Mouse (Mus musculus) induced T-regulatory cell, adult 2 months (primary cell): Measurements from ENCODE around the gene Actr1a.

Experiments
- DNase-seq: peaks from one replicate; pipeline ENCODE4 v3.0.0-alpha.2; 2012; ENCODE audit warnings: low read depth

Actr1a gene

GRCm38 (mm10) chr19:46395109-46396009 is at the start of gene Actr1a:
Gene Actr1a (minus strand): TSS chr19:46395748.
- DNase-seq, result peak; percentile 100

DNA sequence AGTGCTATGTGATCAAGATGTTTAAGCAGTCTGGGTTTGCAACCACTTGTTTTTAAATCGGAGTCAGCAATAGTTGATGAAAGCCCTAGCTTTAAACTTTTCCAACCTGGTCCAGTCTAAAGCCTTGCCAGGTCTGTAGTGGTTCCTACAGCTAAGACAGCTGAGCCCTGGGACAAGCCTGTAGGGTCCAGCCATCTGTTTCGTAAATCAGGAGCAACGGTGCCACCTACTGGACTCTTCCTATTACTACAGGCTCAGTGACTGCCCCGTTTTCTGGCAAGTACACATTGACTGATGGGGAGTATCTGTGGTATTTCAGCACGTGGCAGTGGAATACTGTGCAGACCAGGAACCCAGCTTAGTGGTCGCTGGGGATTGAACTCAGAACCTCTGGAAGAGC is 48.7 kb upstream of the Actr1a start:
- DNase-seq, result peak; percentile 89

DNA sequence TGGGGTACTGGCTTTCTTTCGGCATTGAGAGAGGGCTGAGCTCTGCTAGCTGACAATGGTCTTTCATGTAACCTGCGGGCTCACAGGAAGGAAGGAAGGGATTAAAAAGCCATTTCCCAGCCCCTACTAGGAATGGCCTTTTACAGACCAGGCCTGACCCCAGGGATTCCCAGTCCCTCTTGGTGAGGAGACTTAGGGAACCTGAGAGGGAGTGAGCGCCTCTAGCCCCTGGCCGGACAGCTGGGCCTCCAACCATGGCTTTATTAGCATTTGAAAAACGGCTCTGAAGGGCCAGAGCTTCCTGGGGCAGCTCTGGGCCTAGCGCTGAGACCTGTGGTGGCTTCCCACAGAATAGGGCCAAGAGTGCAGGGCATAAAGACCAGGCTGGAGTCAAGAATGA is 48.0 kb upstream of the Actr1a start:
- no peak for DNase-seq

DNA sequence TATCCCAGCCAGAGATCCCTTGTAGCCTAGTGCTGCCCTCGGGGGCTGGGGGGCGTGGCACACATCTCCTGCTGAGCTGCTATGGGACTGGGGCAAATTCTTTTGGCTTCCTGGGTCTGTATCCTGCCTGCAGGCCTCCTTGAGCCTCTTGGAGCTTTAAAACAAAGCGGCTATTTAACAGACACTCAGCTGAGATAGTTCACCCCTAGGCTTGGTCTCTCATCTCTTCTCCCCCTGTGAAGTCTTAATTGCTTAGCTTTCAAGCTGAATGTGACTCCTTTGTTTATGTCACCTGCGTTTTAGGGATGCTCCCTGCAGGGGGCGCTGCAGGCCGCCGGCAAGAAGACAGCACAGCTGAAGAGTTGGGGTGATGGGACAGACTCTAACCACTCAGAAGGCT is 39.9 kb upstream of the Actr1a start:
- peak; percentile 55 for DNase-seq

- DNase-seq, result no peak
Observed at GRCm38 (mm10) chr19:46434591-46434990, 39.0 kb upstream of the Actr1a start.

- DNase-seq, result no peak
Observed at GRCm38 (mm10) chr19:46434148-46434547, 38.6 kb upstream of the Actr1a start.

DNA sequence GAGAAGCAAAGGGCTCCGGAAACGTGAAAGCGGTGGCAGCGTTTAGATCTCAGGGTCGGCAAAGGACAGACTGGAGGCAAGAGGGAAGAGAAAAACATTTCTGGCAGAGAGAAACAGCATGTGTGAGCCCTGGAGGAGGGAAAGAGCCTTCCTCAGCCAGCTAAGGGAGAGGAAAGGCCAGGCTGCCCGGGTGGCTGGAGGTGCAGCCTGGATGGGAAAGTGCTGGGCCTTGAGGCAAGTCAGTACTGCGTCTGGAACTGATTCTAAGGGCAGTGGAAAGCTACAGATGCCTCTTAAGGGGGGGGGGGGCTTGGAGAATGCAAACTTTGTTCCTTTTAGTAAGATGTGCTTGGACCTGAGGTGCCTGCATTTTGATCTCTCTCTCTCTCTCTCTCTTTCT is 38.2 kb upstream of the Actr1a start:
- no peak for DNase-seq

GRCm38 (mm10) chr19:46429250-46429649 is 33.7 kb upstream of the Actr1a start:
- no peak for DNase-seq

DNA sequence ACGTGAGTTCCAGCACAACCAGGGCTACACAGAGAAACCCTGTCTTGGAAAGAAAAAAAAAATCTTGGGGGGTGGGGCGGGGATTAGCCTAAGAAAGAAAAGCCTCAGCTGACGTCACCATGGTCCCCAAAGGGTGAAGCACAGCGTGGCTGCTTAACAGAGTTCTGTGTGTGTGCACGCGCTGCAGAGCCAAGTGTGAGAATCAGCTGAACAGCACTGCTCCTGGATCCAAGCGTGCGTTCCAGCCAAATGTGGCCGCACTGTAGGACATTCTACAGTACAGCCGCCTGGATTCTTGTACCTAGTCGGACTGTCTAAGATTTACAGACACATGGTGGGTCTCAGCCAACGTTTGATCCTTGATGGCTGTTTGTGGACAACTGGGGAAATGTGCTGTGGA is 30.9 kb upstream of the Actr1a start:
- DNase-seq, result no peak

- no peak for DNase-seq
Observed at GRCm38 (mm10) chr19:46425266-46425665, 29.7 kb upstream of the Actr1a start.

- no peak for DNase-seq
Observed at GRCm38 (mm10) chr19:46422384-46423338, 27.1 kb upstream of the Actr1a start.

- DNase-seq, result no peak
Observed at GRCm38 (mm10) chr19:46420410-46420809, 24.9 kb upstream of the Actr1a start.

DNA sequence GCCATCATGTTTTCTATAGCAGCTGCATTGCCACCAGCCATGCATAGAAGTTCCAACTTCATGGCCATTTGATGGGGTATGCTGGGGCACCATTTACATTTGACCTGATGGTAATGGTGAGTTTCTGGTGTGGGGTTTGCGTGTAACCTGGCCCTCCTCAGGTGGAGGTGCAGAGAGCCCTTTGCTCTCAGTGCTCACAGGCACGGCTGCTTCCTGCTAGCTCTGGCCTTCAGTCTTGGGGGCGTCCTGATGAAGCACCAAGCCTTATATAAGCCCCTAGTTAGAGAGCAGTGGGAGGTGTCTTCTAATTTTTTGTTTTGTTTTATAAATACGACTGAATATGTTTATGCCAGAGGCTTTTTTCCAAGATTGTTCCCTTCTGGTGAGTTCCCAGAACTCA is 22.5 kb upstream of the Actr1a start:
- DNase-seq, result no peak

- DNase-seq, result no peak
Observed at GRCm38 (mm10) chr19:46416276-46416675, 20.7 kb upstream of the Actr1a start.

- DNase-seq, result no peak
Observed at GRCm38 (mm10) chr19:46414486-46414885, 18.9 kb upstream of the Actr1a start.

GRCm38 (mm10) chr19:46413969-46414368 is 18.4 kb upstream of the Actr1a start:
- DNase-seq, result no peak

GRCm38 (mm10) chr19:46412056-46412805 is 16.7 kb upstream of the Actr1a start:
- DNase-seq, result no peak

DNA sequence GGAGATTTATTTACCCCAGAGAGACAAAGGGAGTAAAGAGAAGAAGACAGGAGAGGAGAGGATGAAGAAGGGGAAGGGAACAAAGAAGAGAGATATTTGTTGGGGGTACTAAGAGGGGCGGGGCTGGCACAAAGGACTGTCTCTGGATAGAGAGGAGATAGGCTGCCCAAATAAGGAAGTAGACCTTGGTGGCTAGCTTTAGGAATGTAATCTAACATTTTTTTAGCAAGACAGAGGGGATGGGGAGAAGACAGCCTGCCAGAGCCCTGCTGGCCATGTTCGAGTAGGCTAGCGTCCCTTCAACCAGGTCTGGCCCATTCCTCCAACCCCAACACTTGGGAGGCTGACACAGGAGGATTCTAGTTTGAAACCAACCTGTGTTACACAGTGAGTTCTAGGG is 14.0 kb upstream of the Actr1a start:
- DNase-seq, result no peak

DNA sequence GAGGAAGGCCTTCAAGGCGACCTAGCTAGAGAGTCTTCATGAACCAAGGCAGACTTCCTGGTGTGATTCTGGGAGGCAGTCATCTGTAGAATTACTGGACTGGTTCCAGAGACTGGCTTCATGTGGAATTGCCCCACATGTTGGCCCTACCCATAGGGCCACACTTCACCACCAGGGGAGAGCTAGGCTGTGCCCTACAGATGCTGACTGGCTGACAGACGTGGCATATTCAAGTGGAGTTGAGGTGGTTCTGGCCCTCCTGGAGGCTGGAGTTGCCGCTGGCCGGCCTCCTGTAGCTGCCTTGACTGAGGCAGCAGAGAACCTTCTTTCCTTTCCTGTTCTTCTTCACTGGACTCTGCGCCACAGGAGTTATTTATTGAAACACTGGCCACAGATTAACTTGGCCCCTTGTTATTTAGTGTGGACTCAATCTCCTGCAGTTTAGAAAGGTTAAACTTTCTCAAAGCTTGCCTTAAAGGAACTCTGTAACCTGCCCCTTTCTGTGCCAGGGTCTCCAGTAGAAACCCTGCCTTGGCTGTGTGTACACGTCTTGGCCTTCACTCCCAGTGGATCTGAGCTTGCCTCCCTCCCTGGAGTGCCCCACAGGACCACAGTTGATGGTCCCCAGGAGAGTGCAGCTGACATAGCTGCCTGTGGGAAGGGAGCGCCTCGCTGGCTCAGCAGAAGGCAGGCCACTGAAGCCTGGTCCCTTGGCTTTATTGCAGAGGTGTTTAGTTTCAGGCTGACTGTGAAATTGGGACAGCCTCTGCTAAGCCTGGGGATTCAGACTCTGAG is 11.2 kb upstream of the Actr1a start:
- DNase-seq, result no peak

DNA sequence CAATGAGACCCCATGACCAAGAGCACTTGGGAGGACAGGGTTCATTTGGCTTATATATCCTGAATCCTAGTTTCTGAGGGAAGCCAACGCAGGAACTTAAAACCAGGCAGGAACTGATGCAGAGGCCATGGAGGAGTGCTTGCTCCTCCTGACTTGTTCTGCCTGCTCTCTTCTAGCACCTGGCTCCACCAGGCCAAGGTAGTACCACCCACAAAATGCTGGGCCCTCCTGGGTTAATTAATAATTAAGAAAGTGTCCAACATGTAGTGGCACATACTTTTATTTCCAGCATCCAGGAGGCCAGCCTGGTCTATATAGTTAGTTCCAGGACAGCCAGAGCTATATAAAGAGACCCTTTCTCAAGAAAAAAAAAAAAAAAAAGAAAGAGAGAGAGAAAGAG is 8.5 kb upstream of the Actr1a start:
- no peak for DNase-seq

DNA sequence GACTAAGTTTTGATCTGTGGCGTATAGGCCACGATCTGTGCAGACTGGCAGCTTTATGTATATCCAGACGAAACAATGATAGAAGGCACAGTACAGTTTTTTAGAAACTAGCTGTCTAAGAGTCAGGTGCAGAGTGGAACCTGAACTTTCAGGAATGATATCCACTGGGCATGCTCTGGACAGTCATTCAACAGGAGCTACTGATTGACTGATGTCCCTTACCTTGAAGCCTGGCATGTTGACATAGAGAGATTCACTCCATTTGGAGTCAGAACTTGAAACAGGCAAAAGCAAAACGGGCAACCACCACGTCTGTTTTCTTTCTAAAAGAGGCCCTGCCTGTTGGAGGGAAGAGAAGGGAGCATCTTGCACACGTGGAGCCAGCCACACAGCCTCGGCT is 5.0 kb upstream of the Actr1a start:
- DNase-seq, result no peak
